Mouse (Mus musculus) midbrain, embryonic 14.5 days (tissue): ENCODE measurements around the gene Rreb1. TPM values are rescaled to one million over a fixed set of nuclear protein-coding genes. Genes with fewer than 3 reads are reported as not detected.

Experiments
- ATAC-seq: fragments of 200-750 bp; cut with Nextera tagmentation; 2 replicates; pipeline ENCODE4 v1.8.0; 2017; ENCODE audit warnings: moderate number of reproducible peaks, moderate library complexity; ENCODE audit not compliant: low FRiP score, low TSS enrichment
- DNase-seq: peaks from one replicate; pipeline ENCODE4 v3.0.0-alpha.2; 2015
- H3K27ac ChIP-seq: fragments of 300-500 bp; sonication (generic); replicated peaks from 2 replicates; pipeline ENCODE4 v1.5.1; 2014; ENCODE audit warnings: mild to moderate bottlenecking, low read depth, low read length, moderate library complexity
- H3K27me3 ChIP-seq: fragments of 300-500 bp; sonication (generic); 2 replicates; pipeline ENCODE4 v1.6.1; 2014; ENCODE audit warnings: low read length, control low read depth, mixed read lengths; ENCODE audit not compliant: control insufficient read depth, insufficient read depth
- H3K36me3 ChIP-seq: fragments of 300-500 bp; sonication (generic); 2 replicates; pipeline ENCODE4 v1.6.1; 2014; ENCODE audit warnings: low read length, control low read depth; ENCODE audit not compliant: control insufficient read depth, insufficient read depth
- H3K4me1 ChIP-seq: fragments of 300-500 bp; sonication (generic); 2 replicates; pipeline ENCODE4 v1.6.1; 2014; ENCODE audit warnings: mild to moderate bottlenecking, antibody characterized with exemption, low read length, control low read depth; ENCODE audit not compliant: control insufficient read depth, insufficient read depth
- H3K4me2 ChIP-seq: fragments of 300-500 bp; sonication (generic); 2 replicates; pipeline ENCODE4 v1.6.1; 2014; ENCODE audit warnings: mild to moderate bottlenecking, low read length, moderate library complexity
- H3K4me3 ChIP-seq: fragments of 300-500 bp; sonication (generic); replicated peaks from 2 replicates; pipeline ENCODE4 v1.5.1; 2014; ENCODE audit warnings: low read depth, low read length
- H3K9ac ChIP-seq: fragments of 300-500 bp; sonication (generic); replicated peaks from 2 replicates; pipeline ENCODE4 v1.6.1; 2014; ENCODE audit warnings: mild to moderate bottlenecking, low read length, moderate library complexity
- H3K9me3 ChIP-seq: fragments of 300-500 bp; sonication (generic); 2 replicates; pipeline ENCODE4 v1.6.1; 2016; ENCODE audit warnings: low read length, control low read depth, mixed read lengths; ENCODE audit not compliant: control insufficient read depth
- WGBS: fragments of 180-500 bp; shearing (Covaris S2); extraction: QIAGEN DNeasy Blood & Tissue Kit; methylation state at CpG from one replicate; pipeline ENCODE4 v1.1.7; 2014; 5-methylcytosine and 5-hydroxymethylcytosine counted together
- polyA plus RNA-seq: library from polyadenylated mRNA; unstranded; fragments of >200 nt; fragmentation: Nextera tagmentation; extraction: Ambion mirVana; gene quantifications from 2 replicates; pipeline ENCODE4 v1.2.1, GENCODE M21; 2014

Rreb1 gene
- polyA plus RNA-seq, 1 experiment from 2014 or later, result 3.9 TPM

GRCm38 (mm10) chr13:37885392-37885791 lies 107.2 kb downstream of the Rreb1 start:
- ATAC-seq (no peak), DNase-seq (no peak)
- Histone ChIP-seq H3K27ac (no peak overlapping the region), H3K27me3 (no peaks in the 10 kb centered on the region), H3K9me3 (no peaks in the 10 kb centered on the region), H3K36me3 (no peaks in the 10 kb centered on the region), H3K4me2 (no peak overlapping the region), H3K4me3 (no peak overlapping the region), H3K9ac (no peak overlapping the region), H3K4me1 (no peaks in the 10 kb centered on the region)
- WGBS, result 83% methylated on average over 2 of the region's 2 CpGs

- H3K27ac ChIP-seq, result no peak overlapping the region
- H3K4me3 ChIP-seq, result no peak overlapping the region
- DNase-seq (no peak), ATAC-seq (no peak)
- WGBS, result 86% methylated on average over 6 of the region's 6 CpGs
- no peaks in the 10 kb centered on the region for H3K36me3 ChIP-seq
- no peaks in the 10 kb centered on the region for H3K27me3 ChIP-seq
- H3K4me1 ChIP-seq, result no peaks in the 10 kb centered on the region
- no peak overlapping the region for H3K9ac ChIP-seq
- H3K9me3 ChIP-seq, result no peaks in the 10 kb centered on the region
- no peak overlapping the region for H3K4me2 ChIP-seq
Measured at GRCm38 (mm10) chr13:37886024-37886423, 107.8 kb downstream of the Rreb1 start.

- Histone ChIP-seq H3K4me1 (no peaks in the 10 kb centered on the region), H3K4me2 (no peak overlapping the region), H3K27me3 (no peaks in the 10 kb centered on the region), H3K4me3 (no peak overlapping the region), H3K36me3 (no peaks in the 10 kb centered on the region), H3K9ac (no peak overlapping the region), H3K9me3 (no peaks in the 10 kb centered on the region), H3K27ac (no peak overlapping the region)
- DNase-seq (no peak), ATAC-seq (no peak)
- WGBS, result 90% methylated on average over 8 of the region's 8 CpGs
Measured at GRCm38 (mm10) chr13:37894756-37895155, 116.6 kb downstream of the Rreb1 start.

- no peak for ATAC-seq
- Histone ChIP-seq H3K4me1 (no peaks in the 10 kb centered on the region), H3K36me3 (no peaks in the 10 kb centered on the region)
Measured at GRCm38 (mm10) chr13:37895564-37896254, 117.5 kb downstream of the Rreb1 start.

GRCm38 (mm10) chr13:37896423-37896822 lies 118.2 kb downstream of the Rreb1 start:
- no peaks in the 10 kb centered on the region for H3K4me1 ChIP-seq
- H3K9ac ChIP-seq, result no peak overlapping the region
- no peaks in the 10 kb centered on the region for H3K27me3 ChIP-seq
- 90% methylated on average over 1 of the region's 1 CpGs for WGBS
- H3K4me3 ChIP-seq, result no peak overlapping the region
- no peaks in the 10 kb centered on the region for H3K9me3 ChIP-seq
- H3K4me2 ChIP-seq, result no peak overlapping the region
- H3K27ac ChIP-seq, result no peak overlapping the region
- no peaks in the 10 kb centered on the region for H3K36me3 ChIP-seq
- no peak for ATAC-seq
- no peak for DNase-seq

More at GRCm38 (mm10) chr13:37895564-37896254, 117.5 kb downstream of the Rreb1 start:
- Histone ChIP-seq H3K9ac (no peak overlapping the region), H3K27me3 (no peaks in the 10 kb centered on the region), H3K4me3 (no peak overlapping the region), H3K4me2 (no peak overlapping the region), H3K27ac (no peak overlapping the region), H3K9me3 (no peaks in the 10 kb centered on the region)
- no peak for DNase-seq
- 83% methylated on average over 6 of the region's 6 CpGs for WGBS

- ATAC-seq, result no peak
- H3K27ac ChIP-seq, result no peak overlapping the region
- no peak overlapping the region for H3K4me2 ChIP-seq
- DNase-seq, result no peak
- no peak overlapping the region for H3K9ac ChIP-seq
- H3K4me3 ChIP-seq, result no peak overlapping the region
- H3K27me3 ChIP-seq, result no peaks in the 10 kb centered on the region
- no peaks in the 10 kb centered on the region for H3K9me3 ChIP-seq
- H3K4me1 ChIP-seq, result no peaks in the 10 kb centered on the region
- 93% methylated on average over 5 of the region's 5 CpGs for WGBS
- no peaks in the 10 kb centered on the region for H3K36me3 ChIP-seq
Measured at GRCm38 (mm10) chr13:37898772-37899171, 120.6 kb downstream of the Rreb1 start.

GRCm38 (mm10) chr13:37903036-37903435 lies 124.8 kb downstream of the Rreb1 start:
- no peak overlapping the region for H3K4me3 ChIP-seq
- WGBS, result 92% methylated on average over 3 of the region's 3 CpGs
- H3K4me2 ChIP-seq, result no peak overlapping the region
- no peaks in the 10 kb centered on the region for H3K4me1 ChIP-seq
- H3K9me3 ChIP-seq, result no peaks in the 10 kb centered on the region
- no peaks in the 10 kb centered on the region for H3K36me3 ChIP-seq
- H3K27ac ChIP-seq, result no peak overlapping the region
- no peak overlapping the region for H3K9ac ChIP-seq
- no peak for ATAC-seq
- no peaks in the 10 kb centered on the region for H3K27me3 ChIP-seq
- no peak for DNase-seq

GRCm38 (mm10) chr13:37903476-37903875 lies 125.3 kb downstream of the Rreb1 start:
- H3K27me3 ChIP-seq, result no peaks in the 10 kb centered on the region
- no peaks in the 10 kb centered on the region for H3K4me1 ChIP-seq
- no peak overlapping the region for H3K9ac ChIP-seq
- no peak overlapping the region for H3K4me2 ChIP-seq
- no peaks in the 10 kb centered on the region for H3K36me3 ChIP-seq
- 99% methylated on average over 4 of the region's 4 CpGs for WGBS
- ATAC-seq (no peak), DNase-seq (no peak)
- no peaks in the 10 kb centered on the region for H3K9me3 ChIP-seq
- no peak overlapping the region for H3K27ac ChIP-seq
- no peak overlapping the region for H3K4me3 ChIP-seq

GRCm38 (mm10) chr13:37904436-37904835 lies 126.2 kb downstream of the Rreb1 start:
- WGBS, result 93% methylated on average over 6 of the region's 6 CpGs
- no peaks in the 10 kb centered on the region for H3K4me1 ChIP-seq
- H3K27me3 ChIP-seq, result no peaks in the 10 kb centered on the region
- H3K27ac ChIP-seq, result no peak overlapping the region
- H3K9me3 ChIP-seq, result no peaks in the 10 kb centered on the region
- no peak overlapping the region for H3K4me3 ChIP-seq
- H3K36me3 ChIP-seq, result no peaks in the 10 kb centered on the region
- H3K4me2 ChIP-seq, result no peak overlapping the region
- no peak for ATAC-seq
- no peak for DNase-seq
- no peak overlapping the region for H3K9ac ChIP-seq
